Mouse (Mus musculus): Measurements from ENCODE around the gene Bcl10. TPM values are rescaled to one million over a fixed set of nuclear protein-coding genes. Genes with fewer than 3 reads are reported as not detected.
"Not testable (repeated sequence)": the region's sequence is repeated elsewhere in the genome, so short reads cannot be mapped to it uniquely, and the experiment has no call there.

Gene Bcl10
- polyA plus RNA-seq, 1 experiment: 14.2 TPM

DNA sequence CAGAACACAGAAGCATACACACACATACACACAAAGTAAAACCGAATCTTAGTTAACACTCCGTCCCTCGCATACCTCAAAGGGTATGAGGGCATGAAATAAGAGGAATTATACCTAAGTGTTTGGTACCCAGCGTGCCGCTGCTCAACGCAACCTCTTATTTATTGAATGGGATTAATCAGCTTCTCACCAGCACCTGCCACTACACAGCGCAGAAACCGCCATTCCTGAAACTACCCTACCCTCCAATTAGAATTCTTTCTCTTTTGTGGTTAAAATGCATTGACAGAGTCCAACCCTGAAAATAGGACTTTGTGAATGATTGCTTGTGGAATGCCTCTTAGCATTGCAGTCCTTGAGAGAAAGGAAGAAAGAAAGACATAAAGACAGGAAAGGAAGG, 19.1 kb upstream of the Bcl10 start:
- TF ChIP-seq POLR2A (IDR thresholded peaks at IDR 0.05; ENCODE audit: borderline replicate concordance, control insufficient read depth, low read depth, low read length) (no peak), CTCF (IDR thresholded peaks at IDR 0.05; ENCODE audit: control insufficient read depth, insufficient read depth, low read length) (no peak)
- no peak overlapping the region for H3K27ac ChIP-seq (ENCODE audit: control insufficient read depth, insufficient read depth, low read depth, low read length, poor library complexity)
- no peak overlapping the region for H3K4me3 ChIP-seq (replicated peaks; ENCODE audit: control insufficient read depth, low read depth, low read length)
- no peaks in the 10 kb centered on the region for H3K4me1 ChIP-seq (ENCODE audit: control insufficient read depth, insufficient read depth, low read length)
- WGBS: 88% methylated on average over 8 of the region's 8 CpGs

- H3K27ac ChIP-seq (ENCODE audit: control insufficient read depth, insufficient read depth, low read depth, low read length, poor library complexity): no peak overlapping the region
- no peaks in the 10 kb centered on the region; the same call in 1 of the 2 replicates for H3K4me1 ChIP-seq (ENCODE audit: control insufficient read depth, insufficient read depth, low read length)
- WGBS: 41% methylated on average over 22 of the region's 22 CpGs
- TF ChIP-seq CTCF (IDR thresholded peaks at IDR 0.05; ENCODE audit: control insufficient read depth, insufficient read depth, low read length) (peak; percentile 56), POLR2A (IDR thresholded peaks at IDR 0.05; ENCODE audit: borderline replicate concordance, control insufficient read depth, low read depth, low read length) (no peak)
- no peak overlapping the region for H3K4me3 ChIP-seq (replicated peaks; ENCODE audit: control insufficient read depth, low read depth, low read length)
Observed at GRCm38 (mm10) chr3:145904850-145905776, 17.5 kb upstream of the Bcl10 start.

DNA sequence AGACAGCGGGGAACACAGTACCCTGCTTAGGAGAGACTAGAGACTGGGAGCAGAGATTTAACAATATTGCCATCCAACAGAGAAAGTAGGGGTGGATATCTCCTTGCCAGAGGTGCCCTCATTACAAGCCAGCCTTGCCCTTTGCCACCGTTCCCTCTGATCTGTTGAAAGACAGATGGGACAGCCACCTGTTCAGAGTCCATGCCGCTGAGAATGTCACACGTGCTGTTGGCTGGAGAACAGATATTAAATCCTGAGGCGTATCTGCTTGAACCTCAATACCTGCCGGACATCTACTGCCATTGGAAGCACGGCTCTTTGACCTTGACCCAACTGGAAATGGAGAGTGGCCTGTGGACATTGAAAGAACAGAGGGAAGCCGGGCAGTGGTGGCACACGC, 16.0 kb upstream of the Bcl10 start:
- Histone ChIP-seq H3K4me1 (ENCODE audit: control insufficient read depth, insufficient read depth, low read length) (no peaks in the 10 kb centered on the region; the same call in 1 of the 2 replicates), H3K27ac (ENCODE audit: control insufficient read depth, insufficient read depth, low read depth, low read length, poor library complexity) (no peak overlapping the region)
- WGBS: 87% methylated on average over 9 of the region's 9 CpGs

GRCm38 (mm10) chr3:145912512-145912911, 10.1 kb upstream of the Bcl10 start:
- WGBS: 79% methylated on average over 7 of the region's 7 CpGs
- no peak overlapping the region for H3K4me3 ChIP-seq (replicated peaks; ENCODE audit: control insufficient read depth, low read depth, low read length)
- no peaks in the 10 kb centered on the region; the same call in 1 of the 2 replicates for H3K4me1 ChIP-seq (ENCODE audit: control insufficient read depth, insufficient read depth, low read length)
- TF ChIP-seq POLR2A (IDR thresholded peaks at IDR 0.05; ENCODE audit: borderline replicate concordance, control insufficient read depth, low read depth, low read length) (no peak), CTCF (IDR thresholded peaks at IDR 0.05; ENCODE audit: control insufficient read depth, insufficient read depth, low read length) (no peak)
- H3K27ac ChIP-seq (ENCODE audit: control insufficient read depth, insufficient read depth, low read depth, low read length, poor library complexity): no peak overlapping the region

More for the DNA sequence above, 16.0 kb upstream of the Bcl10 start:
- H3K4me3 ChIP-seq (replicated peaks; ENCODE audit: control insufficient read depth, low read depth, low read length): no peak overlapping the region
- TF ChIP-seq POLR2A (IDR thresholded peaks at IDR 0.05; ENCODE audit: borderline replicate concordance, control insufficient read depth, low read depth, low read length): no peak
- no peak for TF ChIP-seq CTCF (IDR thresholded peaks at IDR 0.05; ENCODE audit: control insufficient read depth, insufficient read depth, low read length)

DNA sequence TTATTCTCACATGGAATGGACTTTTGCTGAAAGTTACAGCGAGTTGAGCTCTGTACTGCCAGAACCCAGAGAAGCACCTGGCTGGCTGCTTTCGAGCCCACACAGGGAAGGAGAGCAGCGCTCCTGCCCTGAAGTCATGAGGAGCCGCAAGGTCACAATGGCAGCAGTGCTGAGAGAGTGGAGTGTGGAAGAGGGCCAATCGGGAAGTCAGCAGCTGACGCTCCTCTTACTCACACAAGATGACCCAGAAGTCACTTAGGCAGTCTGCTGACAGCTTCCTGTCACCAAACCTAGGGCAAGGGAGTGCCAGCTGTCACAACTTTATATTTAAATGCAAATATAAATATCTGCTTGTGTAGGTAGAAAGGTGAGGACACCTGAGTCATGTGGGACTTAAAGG, 9.3 kb upstream of the Bcl10 start:
- no peaks in the 10 kb centered on the region; the same call in 1 of the 2 replicates for H3K4me1 ChIP-seq (ENCODE audit: control insufficient read depth, insufficient read depth, low read length)
- H3K4me3 ChIP-seq (replicated peaks; ENCODE audit: control insufficient read depth, low read depth, low read length): no peak overlapping the region
- H3K27ac ChIP-seq (ENCODE audit: control insufficient read depth, insufficient read depth, low read depth, low read length, poor library complexity): no peak overlapping the region
- TF ChIP-seq CTCF (IDR thresholded peaks at IDR 0.05; ENCODE audit: control insufficient read depth, insufficient read depth, low read length): no peak
- no peak for TF ChIP-seq POLR2A (IDR thresholded peaks at IDR 0.05; ENCODE audit: borderline replicate concordance, control insufficient read depth, low read depth, low read length)
- WGBS: 80% methylated on average over 6 of the region's 6 CpGs

GRCm38 (mm10) chr3:145913942-145914341, 8.7 kb upstream of the Bcl10 start:
- not testable (repeated sequence) for H3K4me1 ChIP-seq (ENCODE audit: control insufficient read depth, insufficient read depth, low read length); H3K27ac ChIP-seq (ENCODE audit: control insufficient read depth, insufficient read depth, low read depth, low read length, poor library complexity); H3K4me3 ChIP-seq (replicated peaks; ENCODE audit: control insufficient read depth, low read depth, low read length)
- 81% methylated on average over 7 of the region's 7 CpGs for WGBS

- TF ChIP-seq CTCF (IDR thresholded peaks at IDR 0.05; ENCODE audit: control insufficient read depth, insufficient read depth, low read length) (no peak), POLR2A (IDR thresholded peaks at IDR 0.05; ENCODE audit: borderline replicate concordance, control insufficient read depth, low read depth, low read length) (no peak)
- H3K4me1 ChIP-seq (ENCODE audit: control insufficient read depth, insufficient read depth, low read length): no peaks in the 10 kb centered on the region
- no peak overlapping the region for H3K27ac ChIP-seq (ENCODE audit: control insufficient read depth, insufficient read depth, low read depth, low read length, poor library complexity)
- no peak overlapping the region for H3K4me3 ChIP-seq (replicated peaks; ENCODE audit: control insufficient read depth, low read depth, low read length)
- 46% methylated on average over 5 of the region's 5 CpGs for WGBS
Observed at GRCm38 (mm10) chr3:145916374-145916773, 6.2 kb upstream of the Bcl10 start.

- no peak overlapping the region for H3K4me3 ChIP-seq (replicated peaks; ENCODE audit: control insufficient read depth, low read depth, low read length)
- 62% methylated on average over 4 of the region's 4 CpGs for WGBS
- no peak overlapping the region for H3K27ac ChIP-seq (ENCODE audit: control insufficient read depth, insufficient read depth, low read depth, low read length, poor library complexity)
- H3K4me1 ChIP-seq (ENCODE audit: control insufficient read depth, insufficient read depth, low read length): no peaks in the 10 kb centered on the region
- TF ChIP-seq CTCF (IDR thresholded peaks at IDR 0.05; ENCODE audit: control insufficient read depth, insufficient read depth, low read length) (no peak), POLR2A (IDR thresholded peaks at IDR 0.05; ENCODE audit: borderline replicate concordance, control insufficient read depth, low read depth, low read length) (no peak)
Observed at GRCm38 (mm10) chr3:145916826-145917225, 5.8 kb upstream of the Bcl10 start.
